Mouse (Mus musculus) heart, adult 8-10 months (tissue): Measurements from ENCODE around the gene Tomm6. TPM values are rescaled to one million over a fixed set of nuclear protein-coding genes. Genes with fewer than 3 reads are reported as not detected.
"Not testable (repeated sequence)": the region's sequence is repeated elsewhere in the genome, so short reads cannot be mapped to it uniquely, and the experiment has no call there.

Experiments
- DNase-seq: peaks from one replicate; pipeline ENCODE4 v3.0.0; 2022; ENCODE audit warnings: low spot score
- total RNA-seq, 4 experiments: library from RNA; stranded (reverse); gene quantifications; 2 replicates each; pipeline ENCODE4 v1.2.4; 2022

The Tomm6 gene
- total RNA-seq, 4 experiments from 2014 or later, result 103 to 121 (median 114) TPM

DNA sequence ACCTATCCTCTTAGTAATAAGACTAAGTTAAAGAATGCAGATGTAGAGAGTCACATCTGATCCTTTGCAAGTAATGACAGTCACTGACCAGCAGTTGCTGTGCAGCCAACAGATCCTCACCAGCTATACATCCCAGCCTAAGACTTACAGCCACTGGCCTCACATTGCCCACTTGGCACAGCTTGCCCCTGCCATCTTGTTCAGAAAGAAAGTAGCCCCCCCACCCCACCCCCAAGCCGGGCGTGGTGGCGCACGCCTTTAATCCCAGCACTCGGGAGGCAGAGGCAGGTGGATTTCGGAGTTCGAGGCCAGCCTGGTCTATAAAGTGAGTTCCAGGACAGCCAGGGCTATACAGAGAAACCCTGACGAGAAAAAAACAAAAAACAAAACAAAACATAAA, 33.8 kb downstream of the Tomm6 start:
- not testable (repeated sequence) for DNase-seq

GRCm38 (mm10) chr17:47651953-47652352, 36.2 kb downstream of the Tomm6 start:
- DNase-seq, result no peak

GRCm38 (mm10) chr17:47648966-47649365, 39.2 kb downstream of the Tomm6 start:
- no peak for DNase-seq

- peak; percentile 42 for DNase-seq
Observed at GRCm38 (mm10) chr17:47646683-47647082, 41.5 kb downstream of the Tomm6 start.

DNA sequence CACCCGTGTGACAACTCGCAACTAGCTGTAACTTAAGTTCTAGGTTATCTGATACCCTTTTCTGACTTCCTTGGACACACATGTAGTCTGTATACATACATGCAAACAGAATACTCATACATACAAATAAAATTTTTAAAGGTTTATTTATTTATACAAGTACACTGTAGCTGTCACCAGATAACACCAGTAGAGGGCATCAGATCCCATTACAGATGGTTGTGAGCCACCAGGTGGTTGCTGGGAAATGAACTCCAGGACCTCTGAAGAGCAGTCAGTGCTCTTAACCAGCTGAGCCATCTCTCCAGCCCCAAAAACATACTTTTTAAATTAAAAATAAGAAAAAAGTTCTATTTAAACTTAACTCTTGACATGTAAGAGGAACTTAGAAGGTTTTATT, 45.2 kb downstream of the Tomm6 start:
- no peak for DNase-seq

Other genes starting within 250 kb of the Tomm6 start
- gene Taf8, start 186.1 kb downstream of the Tomm6 start, total RNA-seq, result 10 to 100 TPM in 2 of 4 experiments, 1 to 10 TPM in 2; 9.1 to 12.5 (median 10.4) TPM
- 10 to 100 TPM; 74.4 to 82.2 (median 75.2) TPM for gene Ccnd3, start 183.3 kb downstream of the Tomm6 start, total RNA-seq
- gene Bysl, start 76.9 kb downstream of the Tomm6 start, total RNA-seq, result 10 to 100 TPM; 14.2 to 16.9 (median 15.9) TPM
- 10 to 100 TPM; 15.7 to 19.9 (median 18.1) TPM for gene Med20, start 76.8 kb downstream of the Tomm6 start, total RNA-seq
- 1 to 10 TPM in 3 of 4 experiments, under 1 TPM in 1; 0.35 to 5.1 (median 2.0) TPM for gene Gm20517, start 76.8 kb downstream of the Tomm6 start, total RNA-seq
- gene Usp49, start 57.7 kb downstream of the Tomm6 start, total RNA-seq, result 1 to 10 TPM; 3.4 to 4.6 (median 3.7) TPM
- 1 to 10 TPM; 4.8 to 7.5 (median 4.9) TPM for gene Frs3, start 644 bp upstream of the Tomm6 start, total RNA-seq
- gene Gm21981, start 6.1 kb upstream of the Tomm6 start, total RNA-seq, result under 1 TPM; 0.31 to 0.68 (median 0.48) TPM
- gene Prickle4, start 6.3 kb upstream of the Tomm6 start, total RNA-seq, result 1 to 10 TPM; 3.0 to 5.6 (median 3.7) TPM
- not detected for gene Pgc, start 38.5 kb upstream of the Tomm6 start, total RNA-seq
- 10 to 100 TPM; 36.9 to 42.6 (median 39.1) TPM for gene Tfeb, start 48.6 kb upstream of the Tomm6 start, total RNA-seq
- gene Mdfi, start 146.3 kb upstream of the Tomm6 start, total RNA-seq, result 1 to 10 TPM; 1.7 to 2.2 (median 1.9) TPM
- gene Foxp4, start 236.3 kb upstream of the Tomm6 start, total RNA-seq, result 10 to 100 TPM; 10.2 to 12.7 (median 10.5) TPM